Mouse (Mus musculus) neural tube, embryonic 14.5 days (tissue): Measurements from ENCODE around the gene Mtcl1. TPM values are rescaled to one million over a fixed set of nuclear protein-coding genes. Genes with fewer than 3 reads are reported as not detected.

Experiments used
- ATAC-seq: fragments of 200-750 bp; cut with Nextera tagmentation; 2 replicates; pipeline ENCODE4 v1.8.0; 2017; ENCODE audit warnings: low read depth, mild to moderate bottlenecking, moderate TSS enrichment, moderate library complexity
- H3K27ac ChIP-seq: fragments of 300-500 bp; sonication (generic); 2 replicates; pipeline ENCODE4 v1.5.1; 2014; ENCODE audit warnings: low read depth, mild to moderate bottlenecking, control low read depth, low read length, moderate library complexity, mixed read lengths
- H3K27me3 ChIP-seq: fragments of 300-500 bp; sonication (generic); 2 replicates; pipeline ENCODE4 v1.6.1; 2014; ENCODE audit warnings: low read length; ENCODE audit not compliant: control insufficient read depth, insufficient read depth
- H3K36me3 ChIP-seq: fragments of 300-500 bp; sonication (generic); 2 replicates; pipeline ENCODE4 v1.6.1; 2014; ENCODE audit warnings: low read length, mixed read lengths; ENCODE audit not compliant: control insufficient read depth, insufficient read depth
- H3K4me1 ChIP-seq: fragments of 300-500 bp; sonication (generic); 2 replicates; pipeline ENCODE4 v1.6.1; 2014; ENCODE audit warnings: low read length; ENCODE audit not compliant: control insufficient read depth, insufficient read depth
- H3K4me2 ChIP-seq: fragments of 300-500 bp; sonication (generic); 2 replicates; pipeline ENCODE4 v1.6.1; 2014; ENCODE audit warnings: mild to moderate bottlenecking, low read depth, low read length, control low read depth
- H3K4me3 ChIP-seq: fragments of 300-500 bp; sonication (generic); 2 replicates; pipeline ENCODE4 v1.5.1; 2014; ENCODE audit warnings: low read depth, low read length, control low read depth, mixed read lengths
- H3K9ac ChIP-seq: fragments of 300-500 bp; sonication (generic); replicated peaks from 2 replicates; pipeline ENCODE4 v1.6.1; 2014; ENCODE audit warnings: low read depth, mild to moderate bottlenecking, control low read depth, low read length, mixed read lengths
- H3K9me3 ChIP-seq: fragments of 300-500 bp; sonication (generic); 2 replicates; pipeline ENCODE4 v1.6.1; 2016; ENCODE audit warnings: low read length; ENCODE audit not compliant: control insufficient read depth
- WGBS: fragments of 180-500 bp; shearing (Covaris S2); extraction: QIAGEN DNeasy Blood & Tissue Kit; methylation state at CpG from one replicate; pipeline ENCODE4 v1.1.7; 2014; 5-methylcytosine and 5-hydroxymethylcytosine counted together
- polyA plus RNA-seq: library from polyadenylated mRNA; unstranded; fragments of >200 nt; fragmentation: Nextera tagmentation; extraction: Ambion mirVana; gene quantifications from 2 replicates; pipeline ENCODE4 v1.2.1, GENCODE M21; 2014

Mtcl1 gene
- polyA plus RNA-seq, 1 experiment from 2014 or later: 33.4 TPM

- peak; percentile 59 for ATAC-seq
- peak overlapping the region; percentile 2; the same call in 1 of the 2 replicates for H3K9ac ChIP-seq
- no peak overlapping the region; the same call in 1 of the 2 replicates for H3K4me3 ChIP-seq
- H3K27ac ChIP-seq: peak overlapping the region; percentile 80
- no peaks in the 10 kb centered on the region for H3K36me3 ChIP-seq
- no peaks in the 10 kb centered on the region for H3K9me3 ChIP-seq
- peaks cover 35% of the 10 kb centered on the region for H3K4me1 ChIP-seq
- H3K4me2 ChIP-seq: peak overlapping the region; percentile 37
- 4% methylated on average over 5 of the region's 5 CpGs for WGBS
- H3K27me3 ChIP-seq: no peaks in the 10 kb centered on the region
Observed at GRCm38 (mm10) chr17:66417329-66417728, 32.2 kb downstream of the Mtcl1 start.

- Histone ChIP-seq H3K4me2 (peak overlapping the region; percentile 37), H3K4me3 (peak overlapping the region; percentile 2; the same call in 1 of the 2 replicates), H3K9ac (0 out of 2 replicates have a peak overlapping the region, but pooled peaks have one; percentile 7), H3K4me1 (peaks cover 39% of the 10 kb centered on the region), H3K9me3 (no peaks in the 10 kb centered on the region), H3K36me3 (no peaks in the 10 kb centered on the region), H3K27me3 (no peaks in the 10 kb centered on the region), H3K27ac (peak overlapping the region; percentile 80)
- WGBS: under 1% methylated on average over 14 of the region's 14 CpGs
- peak; percentile 84 for ATAC-seq
Observed at GRCm38 (mm10) chr17:66416841-66417313, 32.7 kb downstream of the Mtcl1 start.

- Histone ChIP-seq H3K4me3 (peak overlapping the region; percentile 2; the same call in 1 of the 2 replicates), H3K9me3 (no peaks in the 10 kb centered on the region), H3K4me1 (peaks cover 39% of the 10 kb centered on the region), H3K9ac (no peak overlapping the region), H3K27me3 (no peaks in the 10 kb centered on the region), H3K36me3 (no peaks in the 10 kb centered on the region), H3K27ac (0 out of 2 replicates have a peak overlapping the region, but pooled peaks have one; percentile 23), H3K4me2 (peak overlapping the region; percentile 37)
- 35% methylated on average over 7 of the region's 7 CpGs for WGBS
- ATAC-seq: no peak
Observed at GRCm38 (mm10) chr17:66416436-66416835, 33.1 kb downstream of the Mtcl1 start.

GRCm38 (mm10) chr17:66414331-66414730 lies 35.2 kb downstream of the Mtcl1 start:
- Histone ChIP-seq H3K9me3 (no peaks in the 10 kb centered on the region), H3K27ac (no peak overlapping the region), H3K4me1 (peaks cover 39% of the 10 kb centered on the region), H3K4me3 (no peak overlapping the region), H3K36me3 (no peaks in the 10 kb centered on the region), H3K27me3 (no peaks in the 10 kb centered on the region), H3K9ac (no peak overlapping the region), H3K4me2 (no peak overlapping the region)
- 87% methylated on average over 1 of the region's 1 CpGs for WGBS
- no peak for ATAC-seq

GRCm38 (mm10) chr17:66412155-66412970 lies 37.2 kb downstream of the Mtcl1 start:
- 17% methylated on average over 12 of the region's 12 CpGs for WGBS
- Histone ChIP-seq H3K36me3 (no peaks in the 10 kb centered on the region), H3K27me3 (no peaks in the 10 kb centered on the region), H3K9ac (no peak overlapping the region), H3K9me3 (no peaks in the 10 kb centered on the region), H3K27ac (no peak overlapping the region), H3K4me3 (no peak overlapping the region), H3K4me1 (peaks cover 33% of the 10 kb centered on the region), H3K4me2 (no peak overlapping the region)
- 0 out of 2 replicates have a peak, but pooled peaks have one; percentile 7 for ATAC-seq

- WGBS: 89% methylated on average over 11 of the region's 11 CpGs
- H3K4me3 ChIP-seq: no peak overlapping the region
- no peak for ATAC-seq
Observed at GRCm38 (mm10) chr17:66410884-66411426, 38.6 kb downstream of the Mtcl1 start.

GRCm38 (mm10) chr17:66409070-66409605 lies 40.4 kb downstream of the Mtcl1 start:
- peaks cover 21% of the 10 kb centered on the region for H3K4me1 ChIP-seq
- H3K9me3 ChIP-seq: no peaks in the 10 kb centered on the region
- no peak overlapping the region for H3K4me3 ChIP-seq
- WGBS: 71% methylated on average over 9 of the region's 9 CpGs
- H3K27me3 ChIP-seq: no peaks in the 10 kb centered on the region
- no peak overlapping the region for H3K4me2 ChIP-seq
- H3K27ac ChIP-seq: no peak overlapping the region
- ATAC-seq: no peak
- no peaks in the 10 kb centered on the region for H3K36me3 ChIP-seq
- no peak overlapping the region for H3K9ac ChIP-seq

More at GRCm38 (mm10) chr17:66410884-66411426, 38.6 kb downstream of the Mtcl1 start:
- Histone ChIP-seq H3K27ac (no peak overlapping the region), H3K9ac (no peak overlapping the region), H3K4me1 (peaks cover 19% of the 10 kb centered on the region), H3K27me3 (no peaks in the 10 kb centered on the region), H3K4me2 (no peak overlapping the region), H3K9me3 (no peaks in the 10 kb centered on the region), H3K36me3 (no peaks in the 10 kb centered on the region)

- Histone ChIP-seq H3K4me3 (no peak overlapping the region), H3K4me2 (no peak overlapping the region), H3K9me3 (no peaks in the 10 kb centered on the region), H3K9ac (no peak overlapping the region), H3K4me1 (peaks cover 21% of the 10 kb centered on the region), H3K27ac (no peak overlapping the region), H3K27me3 (no peaks in the 10 kb centered on the region), H3K36me3 (no peaks in the 10 kb centered on the region)
- no peak for ATAC-seq
- WGBS: 90% methylated on average over 5 of the region's 5 CpGs
Observed at GRCm38 (mm10) chr17:66408400-66408799, 41.1 kb downstream of the Mtcl1 start.

GRCm38 (mm10) chr17:66407833-66408232 lies 41.7 kb downstream of the Mtcl1 start:
- WGBS: 64% methylated on average over 8 of the region's 8 CpGs
- H3K4me1 ChIP-seq: peaks cover 21% of the 10 kb centered on the region
- H3K9ac ChIP-seq: no peak overlapping the region
- no peaks in the 10 kb centered on the region for H3K9me3 ChIP-seq
- H3K4me2 ChIP-seq: no peak overlapping the region
- no peak overlapping the region for H3K27ac ChIP-seq
- no peaks in the 10 kb centered on the region for H3K36me3 ChIP-seq
- no peak overlapping the region for H3K4me3 ChIP-seq
- ATAC-seq: no peak
- H3K27me3 ChIP-seq: no peaks in the 10 kb centered on the region
